Mouse (Mus musculus) C2C12 (cell line): ENCODE measurements at regions not wholly inside any gene's neighbourhood (a gene's known extent, or its start where the extent isn't known, plus 50 kb on each side); places are given as distances from the start of the nearest gene placed in this dataset.

Experiments
- CEBPB ChIP-seq: IDR thresholded peaks from one replicate; pipeline ENCODE4 v1.6.1; 2011; ENCODE audit warnings: low read depth, mild to moderate bottlenecking, control low read depth, moderate library complexity
- CTCF ChIP-seq: IDR thresholded peaks from one replicate; pipeline ENCODE4 v1.5.1; 2011; ENCODE audit not compliant: control insufficient read depth, insufficient read depth, insufficient read length
- FOSL1 ChIP-seq: IDR thresholded peaks from one replicate; pipeline ENCODE4 v1.8.0; 2011; ENCODE audit warnings: mild to moderate bottlenecking, low read length; ENCODE audit not compliant: poor library complexity, insufficient read depth, severe bottlenecking
- MAX ChIP-seq: IDR thresholded peaks from one replicate; pipeline ENCODE4 v1.6.1; 2011; ENCODE audit warnings: mild to moderate bottlenecking, control low read depth
- MYOD1 ChIP-seq: IDR thresholded peaks from one replicate; pipeline ENCODE4 v1.6.1; 2011; ENCODE audit warnings: low read depth; ENCODE audit not compliant: control insufficient read depth, insufficient read length
- MYOG ChIP-seq: IDR thresholded peaks from one replicate; pipeline ENCODE4 v1.6.1; 2011; ENCODE audit not compliant: control insufficient read depth, insufficient read length; ENCODE audit errors: extremely low read depth
- USF1 ChIP-seq: IDR thresholded peaks from one replicate; pipeline ENCODE4 v1.6.1; 2011; ENCODE audit warnings: low read depth, mild to moderate bottlenecking, control low read depth, moderate library complexity

GRCm38 (mm10) chr2:92540841-92541240 lies 58.7 kb upstream of the Chst1 start:
- TF ChIP-seq CTCF (no peak), USF1 (no peak), CEBPB (no peak), MYOD1 (no peak), MYOG (no peak), MAX (no peak), FOSL1 (no peak)
